Mouse (Mus musculus) E14TG2a.4 (cell line): ENCODE measurements around the gene Plekhh3.

Experiments used
- CTCF ChIP-seq: conservative IDR thresholded peaks from 2 replicates; pipeline ENCODE4 v1.5.1; 2014; ENCODE audit warnings: low read length
- NANOG ChIP-seq: IDR thresholded peaks from 2 replicates; pipeline ENCODE4 v1.6.1; 2014; ENCODE audit warnings: borderline replicate concordance, low read length, mixed read lengths
- POU5F1 ChIP-seq: IDR thresholded peaks from 2 replicates; pipeline ENCODE4 v1.6.1; 2014; ENCODE audit warnings: low read length, borderline replicate concordance

GRCm38 (mm10) chr11:101169301-101170107, 1.6 kb downstream of the Plekhh3 start:
- TF ChIP-seq CTCF (no peak), NANOG (no peak), POU5F1 (no peak)
